Mouse (Mus musculus) MEL (cell line): Measurements from ENCODE around the gene Dync1li2. TPM values are rescaled to one million over a fixed set of nuclear protein-coding genes. Genes with fewer than 3 reads are reported as not detected.

ENCODE experiments used
- DNase-seq: peaks from one replicate; pipeline ENCODE4 v3.0.0; 2011; ENCODE audit warnings: low read depth, low spot score
- H3K27ac ChIP-seq: 2 replicates; pipeline ENCODE4 v1.5.1; 2012; ENCODE audit warnings: low read depth, mild to moderate bottlenecking, control low read depth, low read length, moderate library complexity; ENCODE audit not compliant: control insufficient read depth
- H3K27me3 ChIP-seq, 2 experiments: fragments of 150-350 bp in 1 of 2; sonication (generic) in 1 of 2; 2 replicates each; pipeline ENCODE4 v1.6.1; 2012; ENCODE audit warnings: low read length in 2 of 2, mild to moderate bottlenecking in 2 of 2, improper control_type of control experiment in 1 of 2, moderate library complexity in 1 of 2; ENCODE audit not compliant: insufficient read depth in 2 of 2, control insufficient read depth in 1 of 2
- H3K36me3 ChIP-seq, 2 experiments: 2 replicates each; pipeline ENCODE4 v1.6.1; 2012 to 2014; ENCODE audit warnings: low read length in 2 of 2, improper control_type of control experiment in 1 of 2, inconsistent platforms in 1 of 2, mild to moderate bottlenecking in 1 of 2; ENCODE audit not compliant: insufficient read depth in 2 of 2, control insufficient read depth in 1 of 2
- H3K4me1 ChIP-seq, 2 experiments: fragments of 150-350 bp in 1 of 2; sonication (generic) in 1 of 2; 2 replicates each; pipeline ENCODE4 v1.6.1; 2012; ENCODE audit warnings: low read length in 2 of 2, improper control_type of control experiment in 1 of 2, mild to moderate bottlenecking in 1 of 2; ENCODE audit not compliant: insufficient read depth in 2 of 2, control insufficient read depth in 1 of 2
- H3K4me3 ChIP-seq, 2 experiments: fragments of 150-350 bp in 1 of 2; sonication (generic) in 1 of 2; 2 replicates each; pipeline ENCODE4 v1.5.1; 2012; ENCODE audit warnings: low read depth in 2 of 2, low read length in 2 of 2, mild to moderate bottlenecking in 2 of 2, moderate library complexity in 2 of 2, control low read depth in 1 of 2, improper control_type of control experiment in 1 of 2; ENCODE audit not compliant: control insufficient read depth in 1 of 2, insufficient read depth in 1 of 2
- H3K79me2 ChIP-seq: 2 replicates; pipeline ENCODE4 v1.6.1; 2012; ENCODE audit warnings: mild to moderate bottlenecking, low read length, moderate library complexity; ENCODE audit not compliant: control insufficient read depth, poor library complexity, insufficient read depth
- H3K9ac ChIP-seq: 2 replicates; pipeline ENCODE4 v1.6.1; 2012; ENCODE audit warnings: low read depth, mild to moderate bottlenecking, control low read depth, low read length, moderate library complexity; ENCODE audit not compliant: control insufficient read depth, poor library complexity, severe bottlenecking
- H3K9me3 ChIP-seq: fragments of 150-350 bp; sonication (generic); replicated peaks from 2 replicates; pipeline ENCODE4 v1.6.1; 2012; ENCODE audit warnings: mild to moderate bottlenecking, low read length, improper control_type of control experiment, moderate library complexity; ENCODE audit not compliant: insufficient read depth
- CTCF ChIP-seq, 3 experiments: IDR thresholded peaks in 2 of 3; conservative IDR thresholded peaks in 1 of 3; 2 replicates each; pipeline ENCODE4 v1.5.1; 2011 to 2012; ENCODE audit warnings: low read length in 3 of 3, low read depth in 2 of 3, mild to moderate bottlenecking in 2 of 3, improper control_type of control experiment in 1 of 3, inconsistent platforms in 1 of 3, mixed read lengths in 1 of 3, moderate library complexity in 1 of 3; ENCODE audit not compliant: control insufficient read depth in 1 of 3, insufficient read depth in 1 of 3, poor library complexity in 1 of 3, severe bottlenecking in 1 of 3
- ELF1 ChIP-seq: IDR thresholded peaks from 2 replicates; pipeline ENCODE4 v1.6.1; 2014; ENCODE audit warnings: low read depth, mild to moderate bottlenecking, inconsistent platforms, low read length, improper control_type of control experiment, moderate library complexity
- EP300 ChIP-seq, 2 experiments: IDR thresholded peaks; 2 replicates each; pipeline ENCODE4 v1.6.1; 2011; ENCODE audit warnings: improper control_type of control experiment in 2 of 2, low read length in 2 of 2, low read depth in 1 of 2, mild to moderate bottlenecking in 1 of 2
- ETS1 ChIP-seq: IDR thresholded peaks from 2 replicates; pipeline ENCODE4 v1.6.1; 2012; ENCODE audit warnings: low read depth, mild to moderate bottlenecking, inconsistent platforms, low read length, improper control_type of control experiment, moderate library complexity
- GATA1 ChIP-seq: IDR thresholded peaks from 2 replicates; pipeline ENCODE4 v1.6.1; 2011; ENCODE audit warnings: low read depth, low read length, improper control_type of control experiment
- HCFC1 ChIP-seq: IDR thresholded peaks from 2 replicates; pipeline ENCODE4 v1.6.1; 2012; ENCODE audit warnings: low read depth, mild to moderate bottlenecking, inconsistent platforms, low read length, improper control_type of control experiment, moderate library complexity
- KAT2A ChIP-seq: conservative IDR thresholded peaks from 2 replicates; pipeline ENCODE4 v1.6.1; 2012; ENCODE audit warnings: low read depth, low read length, improper control_type of control experiment, inconsistent platforms
- MAFK ChIP-seq: IDR thresholded peaks from 2 replicates; pipeline ENCODE4 v1.6.1; 2011; ENCODE audit warnings: low read depth, mild to moderate bottlenecking, low read length, improper control_type of control experiment, borderline replicate concordance
- MAX ChIP-seq: IDR thresholded peaks from 2 replicates; pipeline ENCODE4 v1.6.1; 2011; ENCODE audit warnings: low read length, improper control_type of control experiment
- MAZ ChIP-seq: IDR thresholded peaks from 2 replicates; pipeline ENCODE4 v1.6.1; 2012; ENCODE audit warnings: low read depth, mild to moderate bottlenecking, inconsistent platforms, low read length, improper control_type of control experiment
- MEF2A ChIP-seq: IDR thresholded peaks from 2 replicates; pipeline ENCODE4 v1.6.1; 2014; ENCODE audit warnings: low read depth, mild to moderate bottlenecking, inconsistent platforms, low read length, improper control_type of control experiment; ENCODE audit not compliant: poor library complexity, insufficient replicate concordance, severe bottlenecking; ENCODE audit errors: extremely low read depth
- MXI1 ChIP-seq: IDR thresholded peaks from 2 replicates; pipeline ENCODE4 v1.6.1; 2011; ENCODE audit warnings: mild to moderate bottlenecking, low read depth, low read length, improper control_type of control experiment
- MYB ChIP-seq: IDR thresholded peaks from 2 replicates; pipeline ENCODE4 v1.6.1; 2011; ENCODE audit warnings: mild to moderate bottlenecking, low read depth, low read length, improper control_type of control experiment
- RAD21 ChIP-seq: IDR thresholded peaks from 2 replicates; pipeline ENCODE4 v1.6.1; 2011; ENCODE audit warnings: mild to moderate bottlenecking, low read depth, low read length, improper control_type of control experiment
- RCOR1 ChIP-seq: IDR thresholded peaks from 2 replicates; pipeline ENCODE4 v1.6.1; 2012; ENCODE audit warnings: low read depth, mild to moderate bottlenecking, inconsistent platforms, low read length, improper control_type of control experiment
- SMC3 ChIP-seq: IDR thresholded peaks from 2 replicates; pipeline ENCODE4 v1.6.1; 2011; ENCODE audit warnings: low read depth, low read length, improper control_type of control experiment
- USF1 ChIP-seq: IDR thresholded peaks from 2 replicates; pipeline ENCODE4 v1.6.1; 2014; ENCODE audit warnings: low read depth, mild to moderate bottlenecking, inconsistent platforms, low read length, improper control_type of control experiment, moderate library complexity
- ZC3H11A ChIP-seq: IDR thresholded peaks from 2 replicates; pipeline ENCODE4 v1.6.1; 2012; ENCODE audit warnings: low read depth, mild to moderate bottlenecking, inconsistent platforms, low read length, improper control_type of control experiment
- polyA plus RNA-seq, 2 experiments: library from polyadenylated mRNA; stranded (reverse) in 1 of 2; unstranded in 1 of 2; fragments of >175 nt in 1 of 2; fragments of >200 nt in 1 of 2; gene quantifications; 2 replicates each; pipeline versions ENCODE4 v1.2.1 to v1.2.4; 2012; ENCODE audit warnings: low replicate concordance in 2 of 2, low read depth in 1 of 2; ENCODE audit not compliant: insufficient read length in 2 of 2, insufficient read depth in 1 of 2, missing spikeins in 1 of 2
- total RNA-seq: library from RNA; depleted of rRNA; stranded (reverse); fragments of 300-350 nt; gene quantifications from 2 replicates; pipeline ENCODE4 v1.2.3, GENCODE M21; 2012

The Dync1li2 gene
- total and polyA plus RNA-seq, 3 experiments: 22.4 to 23.8 TPM; not detected in 1

DNA sequence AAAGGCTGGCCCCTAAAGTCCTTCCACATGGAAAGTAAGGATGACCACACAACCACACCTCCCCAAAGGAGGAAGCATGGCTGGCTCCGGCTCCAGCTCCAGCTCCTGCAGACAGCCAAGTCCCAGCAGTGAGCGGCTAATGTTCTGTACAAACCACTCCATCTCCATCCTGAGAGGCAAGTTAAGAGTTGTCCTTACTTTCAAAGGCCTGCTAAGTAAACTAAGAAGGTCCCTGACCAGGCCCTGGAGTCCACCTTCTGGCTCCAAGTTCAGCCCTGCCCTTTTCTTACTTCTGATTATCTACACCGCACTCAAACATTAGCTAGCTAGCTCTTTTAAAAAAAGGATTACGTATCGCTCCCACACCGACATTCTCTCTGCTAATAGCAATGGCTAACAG lies 49.1 kb downstream of the Dync1li2 start:
- Histone ChIP-seq H3K27ac (no peak overlapping the region), H3K27me3 (peaks cover 0 to 1% of the 10 kb centered on the region in 2 experiments; a peak in 1 of 4 replicates), H3K9ac (no peak overlapping the region), H3K79me2 (peaks cover 17% of the 10 kb centered on the region), H3K9me3 (no peaks in the 10 kb centered on the region), H3K36me3 (peaks cover 0 to 9% of the 10 kb centered on the region in 2 experiments; a peak in 2 of 4 replicates), H3K4me3 (no peak overlapping the region), H3K4me1 (peaks cover 0 to 13% of the 10 kb centered on the region in 2 experiments; a peak in 2 of 4 replicates)
- TF ChIP-seq RCOR1 (no peak), MAZ (no peak), USF1 (no peak), MEF2A (no peak), ETS1 (no peak), SMC3 (no peak), KAT2A (no peak), GATA1 (no peak), ELF1 (no peak), MAX (no peak), CTCF (IDR thresholded peaks at IDR 0.05 in 2 of 3, conservative IDR thresholded peaks at IDR 0.05 in 1 of 3; ENCODE audit: control insufficient read depth in 1 of 3, insufficient read depth in 1 of 3, low read depth in 2 of 3, low read length in 3 of 3, poor library complexity in 1 of 3, severe bottlenecking in 1 of 3) (no peak), RAD21 (no peak), MXI1 (no peak), EP300 (IDR thresholded peaks at IDR 0.05; ENCODE audit: low read depth in 1 of 2, low read length in 2 of 2) (no peak), ZC3H11A (no peak), HCFC1 (no peak), MYB (no peak)
- no peak for DNase-seq

DNA sequence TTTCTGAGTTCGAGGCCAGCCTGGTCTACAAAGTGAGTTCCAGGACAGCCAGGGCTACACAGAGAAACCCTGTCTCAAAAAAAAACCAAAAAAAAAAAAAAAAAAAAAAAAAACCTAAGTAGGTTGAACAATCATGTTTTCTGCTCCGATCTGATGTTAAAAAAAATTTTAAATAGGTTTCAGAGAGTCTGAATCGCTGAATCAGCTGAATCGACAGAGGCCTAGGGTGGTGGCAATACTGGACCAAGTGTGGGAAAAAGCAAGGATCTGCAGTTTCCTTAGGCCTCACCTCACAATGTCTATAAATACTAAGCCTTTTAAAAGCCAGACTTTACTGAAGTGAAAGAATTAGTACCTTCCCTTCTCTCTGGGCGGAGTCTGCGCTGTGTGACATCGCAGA lies 49.7 kb downstream of the Dync1li2 start:
- TF ChIP-seq MAX: no peak
- peak; percentile 74; the same call in 1 of the 2 replicates for TF ChIP-seq MAFK
- H3K27ac ChIP-seq: no peak overlapping the region
- H3K36me3 ChIP-seq: peaks cover 0 to 9% of the 10 kb centered on the region in 2 experiments; a peak in 2 of 4 replicates
- no peak overlapping the region for H3K9ac ChIP-seq
- no peaks in the 10 kb centered on the region; a peak in 1 of 4 replicates for H3K27me3 ChIP-seq
- DNase-seq: no peak
- H3K79me2 ChIP-seq: peaks cover 17% of the 10 kb centered on the region
- H3K4me3 ChIP-seq: no peak overlapping the region
- no peaks in the 10 kb centered on the region for H3K9me3 ChIP-seq
- H3K4me1 ChIP-seq: peaks cover 0 to 13% of the 10 kb centered on the region in 2 experiments; a peak in 2 of 4 replicates
